Mouse (Mus musculus) limb, embryonic 13.5 days (tissue): ENCODE data around the gene Mllt6. TPM values are rescaled to one million over a fixed set of nuclear protein-coding genes. Genes with fewer than 3 reads are reported as not detected.

Source experiments
- ATAC-seq: fragments of 200-750 bp; cut with Nextera tagmentation; 2 replicates; pipeline ENCODE4 v1.8.0; 2017; ENCODE audit warnings: low read depth, moderate number of reproducible peaks, moderate TSS enrichment; ENCODE audit not compliant: low FRiP score
- H3K27ac ChIP-seq: fragments of 300-500 bp; sonication (generic); 2 replicates; pipeline ENCODE4 v1.5.1; 2015; ENCODE audit warnings: inconsistent platforms, mild to moderate bottlenecking, moderate library complexity
- H3K27me3 ChIP-seq: fragments of 300-500 bp; sonication (generic); 2 replicates; pipeline ENCODE4 v1.6.1; 2015; ENCODE audit warnings: mild to moderate bottlenecking, inconsistent platforms
- H3K36me3 ChIP-seq: fragments of 300-500 bp; sonication (generic); 2 replicates; pipeline ENCODE4 v1.6.1; 2015; ENCODE audit warnings: inconsistent platforms, mild to moderate bottlenecking, moderate library complexity
- H3K4me1 ChIP-seq: fragments of 300-500 bp; sonication (generic); 2 replicates; pipeline ENCODE4 v1.6.1; 2015; ENCODE audit warnings: inconsistent platforms
- H3K4me2 ChIP-seq: fragments of 300-500 bp; sonication (generic); replicated peaks from 2 replicates; pipeline ENCODE4 v1.6.1; 2015; ENCODE audit warnings: inconsistent platforms, mild to moderate bottlenecking, moderate library complexity
- H3K4me3 ChIP-seq: fragments of 300-500 bp; sonication (generic); 2 replicates; pipeline ENCODE4 v1.5.1; 2015; ENCODE audit warnings: moderate library complexity, mild to moderate bottlenecking, inconsistent platforms
- H3K9ac ChIP-seq: fragments of 300-500 bp; sonication (generic); 2 replicates; pipeline ENCODE4 v1.6.1; 2015; ENCODE audit warnings: mild to moderate bottlenecking, inconsistent platforms
- H3K9me3 ChIP-seq: fragments of 300-500 bp; sonication (generic); 2 replicates; pipeline ENCODE4 v1.6.1; 2016; ENCODE audit warnings: inconsistent platforms
- WGBS: fragments of 180-500 bp; shearing (Covaris S2); methylation state at CpG from one replicate; pipeline ENCODE4 v1.1.7; 2015; 5-methylcytosine and 5-hydroxymethylcytosine counted together
- polyA plus RNA-seq: library from polyadenylated mRNA; unstranded; fragments of >200 nt; fragmentation: Nextera tagmentation; extraction: Ambion mirVana; gene quantifications from 2 replicates; pipeline ENCODE4 v1.2.1, GENCODE M21; 2015

Mllt6 gene
- polyA plus RNA-seq, 1 experiment from 2014 or later, result 3.3 TPM

DNA sequence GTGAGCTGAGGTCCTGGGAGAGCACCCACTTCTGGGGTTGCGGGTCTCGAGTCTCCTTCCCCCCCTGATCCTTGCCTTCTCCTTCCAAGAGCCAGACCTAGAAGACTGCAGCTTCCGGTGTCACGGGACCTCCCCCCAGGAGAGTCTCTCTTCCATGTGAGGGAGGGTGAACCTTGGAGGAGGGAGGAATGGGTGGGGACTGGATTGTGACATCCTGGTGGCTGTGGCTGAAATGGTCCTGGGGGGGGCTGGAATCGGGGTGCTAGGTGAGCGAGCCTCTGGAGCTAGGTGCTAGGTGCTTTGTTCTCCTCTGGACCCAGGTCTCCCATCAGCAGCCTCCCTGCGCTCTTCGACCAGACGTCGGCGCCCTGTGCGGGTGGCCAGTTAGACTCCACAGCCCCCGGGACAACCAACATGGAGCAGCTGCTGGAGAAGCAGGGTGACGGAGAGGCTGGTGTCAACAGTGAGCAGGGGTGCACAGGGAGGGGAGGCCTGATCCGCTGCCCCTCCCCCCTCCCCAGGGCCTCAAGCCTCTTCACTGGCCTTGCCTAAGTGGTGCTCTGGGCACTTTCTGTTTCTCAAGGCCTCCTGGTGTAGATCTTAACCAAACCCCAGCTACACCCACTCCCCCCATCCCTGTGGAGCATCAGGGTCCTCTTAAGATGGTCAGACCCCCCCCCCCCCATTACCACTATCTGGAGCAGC lies 13.0 kb downstream of the Mllt6 start:
- WGBS, result 81% methylated on average over 14 of the region's 15 CpGs
- Histone ChIP-seq H3K27me3 (no peaks in the 10 kb centered on the region), H3K4me2 (no peak overlapping the region), H3K4me1 (no peaks in the 10 kb centered on the region), H3K9me3 (no peaks in the 10 kb centered on the region), H3K27ac (no peak overlapping the region), H3K36me3 (peaks cover 98% of the 10 kb centered on the region), H3K4me3 (no peak overlapping the region), H3K9ac (no peak overlapping the region)
- ATAC-seq, result no peak

DNA sequence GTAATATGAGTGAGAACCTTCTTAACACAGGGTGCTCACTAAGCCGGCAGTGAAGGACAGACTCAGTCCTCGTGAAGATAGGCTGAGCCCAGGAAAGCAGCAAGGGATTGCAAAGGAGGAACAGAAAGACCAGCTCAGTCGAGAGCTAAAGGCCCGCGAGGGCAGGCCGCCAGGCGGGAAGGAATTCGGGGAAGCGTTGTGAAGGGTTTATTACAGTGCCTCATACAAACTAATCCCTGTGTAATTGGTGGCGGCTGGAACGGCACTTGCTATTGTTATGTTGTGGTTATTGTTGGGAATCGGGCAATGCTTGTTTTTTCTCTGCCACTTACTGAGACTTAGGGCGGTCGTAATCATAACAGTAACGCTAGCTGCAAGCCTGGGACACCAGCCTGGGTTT lies 14.2 kb downstream of the Mllt6 start:
- Histone ChIP-seq H3K4me2 (no peak overlapping the region), H3K4me3 (no peak overlapping the region), H3K36me3 (peaks cover 98% of the 10 kb centered on the region), H3K9ac (no peak overlapping the region), H3K9me3 (no peaks in the 10 kb centered on the region), H3K27me3 (no peaks in the 10 kb centered on the region), H3K4me1 (no peaks in the 10 kb centered on the region), H3K27ac (no peak overlapping the region)
- ATAC-seq, result no peak
- WGBS, result 55% methylated on average over 15 of the region's 15 CpGs

DNA sequence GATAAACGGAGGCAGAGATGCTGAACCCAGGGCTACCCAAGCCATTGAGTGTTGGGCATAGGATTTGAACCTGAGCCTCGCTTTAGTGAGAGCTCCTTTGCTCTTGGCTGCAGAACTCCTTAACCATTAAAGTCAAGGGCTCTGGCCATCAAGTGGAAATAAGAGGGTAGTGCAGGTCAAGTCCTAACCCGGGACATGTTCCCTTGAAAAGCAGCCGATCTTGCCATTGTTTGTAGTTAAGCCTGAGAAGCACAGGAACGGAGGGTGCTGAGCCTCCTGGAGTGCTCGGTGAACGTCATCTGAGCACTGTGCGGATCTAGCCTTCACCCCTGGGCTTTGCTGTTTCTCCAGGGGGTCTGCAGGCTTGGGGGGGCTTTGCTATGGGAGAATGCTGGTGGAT lies 14.6 kb downstream of the Mllt6 start:
- Histone ChIP-seq H3K36me3 (peaks cover 98% of the 10 kb centered on the region), H3K4me1 (no peaks in the 10 kb centered on the region), H3K4me3 (no peak overlapping the region), H3K9ac (no peak overlapping the region), H3K27me3 (no peaks in the 10 kb centered on the region), H3K4me2 (no peak overlapping the region), H3K9me3 (no peaks in the 10 kb centered on the region), H3K27ac (no peak overlapping the region)
- 67% methylated on average over 8 of the region's 8 CpGs for WGBS
- no peak for ATAC-seq

- Histone ChIP-seq H3K27me3 (no peaks in the 10 kb centered on the region), H3K27ac (no peak overlapping the region), H3K4me1 (no peaks in the 10 kb centered on the region), H3K9me3 (no peaks in the 10 kb centered on the region), H3K36me3 (peaks cover 97% of the 10 kb centered on the region), H3K4me3 (no peak overlapping the region), H3K4me2 (no peak overlapping the region), H3K9ac (no peak overlapping the region)
- WGBS, result 90% methylated on average over 15 of the region's 15 CpGs
- ATAC-seq, result no peak
Observed at GRCm38 (mm10) chr11:97678301-97678700, 15.1 kb downstream of the Mllt6 start.

DNA sequence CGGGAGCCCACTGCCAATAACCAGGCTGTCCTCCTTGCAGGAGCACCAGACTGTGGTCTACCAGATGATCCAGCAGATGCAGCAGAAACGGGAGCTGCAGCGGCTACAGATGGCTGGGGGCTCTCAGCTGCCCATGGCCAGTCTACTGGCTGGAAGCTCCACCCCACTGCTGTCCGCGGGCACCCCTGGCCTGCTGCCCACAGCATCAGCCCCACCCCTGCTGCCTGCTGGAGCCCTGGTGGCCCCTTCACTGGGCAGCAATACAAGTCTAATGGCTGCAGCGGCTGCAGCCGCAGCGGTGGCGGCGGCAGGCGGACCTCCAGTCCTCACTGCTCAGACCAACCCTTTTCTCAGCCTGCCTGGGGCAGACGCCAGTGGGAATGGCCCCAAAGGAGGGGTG lies 17.2 kb downstream of the Mllt6 start:
- Histone ChIP-seq H3K9me3 (no peaks in the 10 kb centered on the region), H3K4me3 (no peak overlapping the region), H3K4me2 (no peak overlapping the region), H3K27ac (no peak overlapping the region), H3K27me3 (no peaks in the 10 kb centered on the region), H3K9ac (no peak overlapping the region), H3K4me1 (peaks cover 9% of the 10 kb centered on the region), H3K36me3 (peaks cover 77% of the 10 kb centered on the region)
- no peak for ATAC-seq
- WGBS, result 85% methylated on average over 12 of the region's 12 CpGs

GRCm38 (mm10) chr11:97682504-97683055 lies 19.4 kb downstream of the Mllt6 start:
- H3K27me3 ChIP-seq, result no peaks in the 10 kb centered on the region
- H3K9ac ChIP-seq, result peak overlapping the region; percentile 40; the same call in 1 of the 2 replicates
- no peak overlapping the region for H3K4me2 ChIP-seq
- peaks cover 56% of the 10 kb centered on the region for H3K36me3 ChIP-seq
- no peak overlapping the region for H3K4me3 ChIP-seq
- no peak for ATAC-seq
- no peak overlapping the region for H3K27ac ChIP-seq
- no peaks in the 10 kb centered on the region for H3K9me3 ChIP-seq
- 77% methylated on average over 6 of the region's 6 CpGs for WGBS
- H3K4me1 ChIP-seq, result peaks cover 26% of the 10 kb centered on the region

GRCm38 (mm10) chr11:97684063-97684680 lies 21.0 kb downstream of the Mllt6 start:
- Histone ChIP-seq H3K4me1 (peaks cover 26% of the 10 kb centered on the region), H3K9me3 (no peaks in the 10 kb centered on the region), H3K27me3 (no peaks in the 10 kb centered on the region), H3K36me3 (peaks cover 51% of the 10 kb centered on the region), H3K27ac (no peak overlapping the region), H3K4me3 (no peak overlapping the region), H3K9ac (no peak overlapping the region), H3K4me2 (no peak overlapping the region)
- no peak for ATAC-seq
- 87% methylated on average over 6 of the region's 6 CpGs for WGBS

GRCm38 (mm10) chr11:97684766-97685165 lies 21.6 kb downstream of the Mllt6 start:
- H3K9ac ChIP-seq, result no peak overlapping the region
- ATAC-seq, result no peak
- H3K4me2 ChIP-seq, result peak overlapping the region; percentile 84; the same call in 1 of the 2 replicates
- H3K36me3 ChIP-seq, result peaks cover 48% of the 10 kb centered on the region
- H3K9me3 ChIP-seq, result no peaks in the 10 kb centered on the region
- no peaks in the 10 kb centered on the region for H3K27me3 ChIP-seq
- no peak overlapping the region for H3K4me3 ChIP-seq
- 34% methylated on average over 7 of the region's 7 CpGs for WGBS
- peaks cover 26% of the 10 kb centered on the region for H3K4me1 ChIP-seq
- H3K27ac ChIP-seq, result no peak overlapping the region

DNA sequence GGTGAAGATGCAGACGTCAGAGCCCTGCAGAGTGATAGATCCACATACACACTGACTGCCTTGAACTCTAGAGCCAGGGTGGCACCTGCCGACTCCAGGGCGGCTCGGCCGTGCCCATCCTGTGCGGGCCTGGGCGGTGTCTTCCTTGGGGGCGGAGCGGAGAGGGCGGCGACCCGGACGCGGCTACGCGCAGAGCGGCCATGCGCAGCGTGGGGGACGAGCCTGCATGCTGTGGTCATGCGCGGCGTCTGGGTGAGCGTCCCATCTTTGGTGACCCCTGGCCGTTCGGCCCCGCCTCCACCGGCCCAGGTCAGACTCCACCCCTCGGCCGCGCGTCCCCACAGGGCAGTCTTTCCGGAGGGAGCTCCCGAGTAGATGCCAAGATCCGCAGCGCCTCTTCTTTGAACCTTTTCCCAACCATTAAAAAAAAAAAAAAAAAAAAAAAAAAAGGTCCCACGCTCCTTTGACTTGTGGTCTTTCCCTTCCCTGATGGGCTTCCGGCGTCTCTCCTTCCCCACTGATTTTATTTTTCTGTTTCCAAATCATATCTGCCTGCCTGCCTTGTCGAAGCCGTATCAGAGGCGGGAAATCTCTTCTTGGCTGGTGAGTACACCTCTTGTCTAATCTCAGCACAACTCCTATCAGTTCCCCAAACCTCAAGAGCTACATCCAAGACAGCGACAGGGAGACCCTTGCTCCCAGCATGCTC lies 22.6 kb downstream of the Mllt6 start, which contains the start of gene Cisd3:
Gene Cisd3 (plus strand): TSS at position 214 of the 709 bp plus-strand sequence.
- no peak within 1 kb of the TSS for H3K27ac ChIP-seq
- peaks cover 26% of the 10 kb centered on the region for H3K4me1 ChIP-seq
- peaks cover 47% of the 10 kb centered on the region for H3K36me3 ChIP-seq
- peak within 1 kb of the TSS; percentile 84 for H3K4me2 ChIP-seq
- H3K9ac ChIP-seq, result peak within 1 kb of the TSS; percentile 62
- H3K4me3 ChIP-seq, result peak within 1 kb of the TSS; percentile 44
- H3K27me3 ChIP-seq, result no peaks in the 10 kb centered on the region
- 1% methylated on average over 42 of the region's 43 CpGs for WGBS
- ATAC-seq, result peak; percentile 60
- no peaks in the 10 kb centered on the region for H3K9me3 ChIP-seq

DNA sequence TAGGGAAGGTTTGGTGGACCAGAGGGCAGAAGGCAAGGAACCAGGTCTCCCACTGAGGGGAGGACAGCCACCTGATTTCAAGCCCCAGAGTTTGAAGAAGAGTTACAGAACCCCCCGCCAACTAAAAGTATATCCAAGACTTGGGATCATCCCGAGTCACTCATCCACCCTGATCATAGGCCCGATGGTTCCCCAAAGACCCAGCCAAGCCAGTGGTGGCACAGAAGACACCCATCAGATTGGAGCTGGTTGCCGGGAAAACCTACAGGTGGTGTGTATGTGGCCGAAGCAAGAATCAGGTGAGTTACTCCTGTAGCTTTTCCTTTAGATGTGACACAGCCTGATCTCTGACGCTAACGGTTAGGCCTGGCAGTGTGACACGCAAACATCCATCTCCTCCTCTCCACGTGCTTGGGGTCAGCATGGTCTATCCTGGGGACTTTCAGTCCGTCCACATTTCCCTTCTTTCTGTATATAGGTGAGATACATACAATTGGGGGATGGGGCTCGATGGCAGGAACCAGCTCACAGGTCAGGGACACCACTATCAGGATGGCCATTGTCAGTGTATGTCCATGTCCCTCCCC lies 23.2 kb downstream of the Mllt6 start:
- 65% methylated on average over 11 of the region's 11 CpGs for WGBS
- H3K9ac ChIP-seq, result peak overlapping the region; percentile 13; the same call in 1 of the 2 replicates

GRCm38 (mm10) chr11:97687061-97687460 lies 23.8 kb downstream of the Mllt6 start:
- H3K9me3 ChIP-seq, result no peaks in the 10 kb centered on the region
- WGBS, result 80% methylated on average over 3 of the region's 3 CpGs
- no peaks in the 10 kb centered on the region for H3K27me3 ChIP-seq
- H3K4me1 ChIP-seq, result peaks cover 26% of the 10 kb centered on the region
- peak overlapping the region; percentile 13; the same call in 1 of the 2 replicates for H3K9ac ChIP-seq
- H3K4me2 ChIP-seq, result 0 out of 2 replicates have a peak overlapping the region, but pooled peaks have one; percentile 84
- peaks cover 49% of the 10 kb centered on the region for H3K36me3 ChIP-seq
- no peak overlapping the region for H3K4me3 ChIP-seq
- H3K27ac ChIP-seq, result no peak overlapping the region
- ATAC-seq, result no peak

More for the DNA sequence above, 23.2 kb downstream of the Mllt6 start:
- Histone ChIP-seq H3K4me1 (peaks cover 26% of the 10 kb centered on the region), H3K36me3 (peaks cover 49% of the 10 kb centered on the region), H3K27me3 (no peaks in the 10 kb centered on the region), H3K4me3 (peak overlapping the region; percentile 44), H3K27ac (no peak overlapping the region), H3K9me3 (no peaks in the 10 kb centered on the region), H3K4me2 (peak overlapping the region; percentile 84)
- ATAC-seq, result no peak
